Mouse (Mus musculus): Measurements from ENCODE around the gene Sh3bgrl2.
"Not testable (repeated sequence)": the region's sequence is repeated elsewhere in the genome, so short reads cannot be mapped to it uniquely, and the experiment has no call there.

The Sh3bgrl2 gene

DNA sequence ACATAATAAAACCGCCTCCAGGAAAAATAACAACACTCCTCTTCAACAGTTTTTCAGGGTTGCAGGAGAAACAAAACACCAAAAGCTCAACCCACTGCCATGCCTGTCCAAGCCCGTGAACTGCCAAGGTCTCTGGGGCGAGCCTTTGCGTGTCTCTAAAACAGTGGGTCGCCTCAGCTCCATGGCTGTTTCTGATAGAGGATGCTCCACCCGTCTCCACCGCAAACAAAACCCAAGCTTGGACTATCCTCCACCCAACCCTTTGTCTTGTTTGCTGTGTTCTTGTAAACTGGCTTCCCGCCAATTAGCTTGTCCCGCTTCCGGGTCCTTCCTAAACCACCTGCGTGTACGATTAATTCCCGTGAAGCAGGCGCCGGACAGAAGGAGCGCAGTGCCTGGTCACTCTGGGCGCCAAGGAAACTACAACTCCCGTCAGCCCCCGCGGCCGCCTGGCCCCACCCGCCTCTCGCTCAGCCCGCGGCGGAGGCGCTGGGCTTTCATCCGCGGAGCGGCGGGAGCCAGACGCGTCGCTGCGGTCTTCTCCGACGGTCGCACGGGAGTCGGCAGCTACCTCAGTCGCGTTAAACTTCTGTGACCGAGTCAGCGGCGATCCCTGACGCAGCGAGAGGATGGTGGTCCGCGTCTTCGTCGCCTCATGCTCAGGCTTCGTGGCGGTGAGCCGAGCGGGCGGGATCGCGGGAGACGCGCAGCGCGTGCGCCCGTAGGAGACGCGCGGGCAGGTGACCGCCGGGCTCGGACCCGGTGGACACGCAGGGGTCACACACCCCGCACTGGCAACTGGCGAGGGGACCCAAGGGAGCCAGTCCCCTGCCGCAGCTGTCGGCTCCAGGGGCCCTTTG, at the start of gene Sh3bgrl2:
Gene Sh3bgrl2 (plus strand): TSS at position 498 of the 860 bp plus-strand sequence.
- peak; percentile 88 for DNase-seq (ENCODE audit: low read depth, low spot score)

DNA sequence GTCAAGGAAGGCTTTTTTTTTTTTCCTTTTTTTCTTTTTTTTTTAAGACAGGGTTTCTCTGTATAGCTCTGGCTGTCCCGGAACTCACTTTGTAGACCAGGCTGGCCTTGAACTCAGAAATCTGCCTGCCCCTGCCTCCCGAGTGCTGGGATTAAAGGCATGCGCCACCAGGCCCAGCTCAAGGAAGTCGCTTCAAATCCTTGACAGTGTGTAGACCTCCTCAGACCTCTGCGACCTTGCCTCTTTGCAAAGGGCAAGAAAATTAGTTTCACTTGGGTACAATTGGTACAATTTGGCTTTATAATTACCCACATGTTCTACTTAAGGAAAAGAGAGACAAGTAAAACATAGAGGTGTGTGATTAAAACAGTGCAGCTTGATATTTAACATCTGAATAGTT, 29.0 kb upstream of the Sh3bgrl2 start:
- not testable (repeated sequence) for DNase-seq (ENCODE audit: low read depth, low spot score)

DNA sequence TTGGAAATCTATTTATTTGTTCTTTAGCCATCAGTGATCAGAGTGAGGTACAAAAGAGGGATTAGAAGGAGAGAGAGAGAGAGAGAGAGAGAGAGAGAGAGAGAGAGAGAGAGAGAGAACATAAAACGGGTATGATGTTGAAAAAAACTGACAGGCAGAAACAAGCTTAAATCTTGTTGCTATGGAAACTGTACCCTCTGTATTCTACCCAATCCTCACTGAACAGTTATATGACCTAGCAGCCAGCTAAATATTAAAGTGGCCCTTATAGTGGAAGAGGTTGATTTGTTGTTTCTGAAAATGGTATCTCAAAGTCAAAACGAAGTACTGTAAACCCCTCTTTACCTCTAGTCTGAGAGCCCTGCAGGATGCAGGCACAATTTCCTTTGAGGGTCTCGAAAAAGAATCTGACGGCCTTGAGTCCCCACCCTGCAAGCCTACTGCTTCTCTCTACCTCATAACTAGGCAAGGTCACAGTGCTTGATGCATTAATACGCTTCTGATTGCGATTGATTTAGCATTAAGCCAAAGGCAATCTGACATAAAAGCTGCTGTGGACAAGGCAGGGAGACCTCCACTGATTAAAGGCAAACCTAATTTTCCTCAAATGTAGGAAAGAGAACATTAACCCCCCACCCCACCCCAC, 28.5 kb upstream of the Sh3bgrl2 start:
- DNase-seq (ENCODE audit: low read depth, low spot score) = no peak

DNA sequence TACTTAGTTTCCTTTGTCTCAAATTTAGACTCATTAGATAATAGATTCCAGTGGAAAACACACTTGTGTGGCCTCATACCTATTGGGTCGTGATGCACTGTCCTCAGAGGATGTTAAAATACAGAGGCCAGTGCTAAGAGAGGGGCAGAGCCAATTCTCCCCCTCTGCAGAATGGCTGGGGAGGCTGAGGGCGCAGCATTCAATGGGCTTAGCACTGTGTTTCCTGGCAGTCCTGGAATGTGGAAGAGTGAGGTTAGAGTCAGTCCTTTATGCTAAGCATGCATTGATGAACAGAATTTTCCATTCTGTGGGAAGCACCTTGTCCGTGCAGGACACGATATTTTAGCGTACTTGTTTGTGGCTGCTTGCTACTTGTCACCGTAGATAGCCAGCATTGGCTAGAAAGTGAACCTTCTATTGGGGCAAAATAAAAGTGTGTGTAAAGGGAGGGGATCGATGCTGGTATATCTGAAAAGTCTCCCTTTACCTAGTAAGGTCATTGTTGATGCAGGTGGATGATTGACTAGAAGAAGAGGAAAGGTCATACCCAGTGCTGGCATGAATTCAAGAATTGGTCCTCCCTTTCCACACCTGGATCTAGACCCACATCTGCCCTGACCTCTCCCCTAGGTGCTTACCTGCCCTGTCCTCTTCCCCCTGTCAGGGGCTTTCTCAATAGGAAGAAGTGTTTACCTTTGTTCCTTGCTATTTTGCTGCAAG, 20.6 kb upstream of the Sh3bgrl2 start:
- no peak for DNase-seq (ENCODE audit: low read depth, low spot score)

DNA sequence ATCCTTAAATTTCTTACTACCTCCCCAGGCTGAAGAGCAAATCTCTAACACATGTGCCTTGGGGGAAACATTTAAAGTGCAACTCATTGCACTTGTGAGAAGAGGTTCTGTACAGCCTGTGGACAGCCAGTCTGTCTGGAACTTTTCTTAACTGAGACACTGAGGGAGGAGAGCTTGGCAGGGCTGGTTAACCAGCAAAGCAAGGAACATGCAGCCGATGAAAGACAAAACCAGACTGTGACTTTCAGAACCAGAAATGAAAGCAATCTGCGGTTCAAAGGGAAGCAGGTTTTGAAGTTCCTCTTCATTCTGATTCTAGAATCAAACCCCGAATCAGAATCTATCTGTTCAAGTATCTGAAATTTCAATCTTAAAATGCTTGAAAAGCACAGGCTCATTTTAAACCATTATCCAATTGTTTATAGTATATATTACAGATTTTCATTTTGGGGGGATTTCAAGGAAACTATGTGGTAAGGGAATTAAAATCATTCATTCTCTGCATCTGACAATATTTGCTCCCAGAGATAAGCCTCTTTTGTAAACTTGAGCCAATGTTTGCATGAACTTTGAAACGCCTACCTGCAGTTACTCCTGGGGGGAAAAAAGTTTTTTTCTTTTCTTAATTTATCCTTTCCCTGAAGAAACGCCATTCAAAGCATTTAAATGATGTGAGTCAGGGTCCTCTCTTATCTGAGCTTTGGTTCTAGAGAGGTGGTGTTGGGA, 14.9 kb upstream of the Sh3bgrl2 start:
- DNase-seq (ENCODE audit: low read depth, low spot score) = no peak

DNA sequence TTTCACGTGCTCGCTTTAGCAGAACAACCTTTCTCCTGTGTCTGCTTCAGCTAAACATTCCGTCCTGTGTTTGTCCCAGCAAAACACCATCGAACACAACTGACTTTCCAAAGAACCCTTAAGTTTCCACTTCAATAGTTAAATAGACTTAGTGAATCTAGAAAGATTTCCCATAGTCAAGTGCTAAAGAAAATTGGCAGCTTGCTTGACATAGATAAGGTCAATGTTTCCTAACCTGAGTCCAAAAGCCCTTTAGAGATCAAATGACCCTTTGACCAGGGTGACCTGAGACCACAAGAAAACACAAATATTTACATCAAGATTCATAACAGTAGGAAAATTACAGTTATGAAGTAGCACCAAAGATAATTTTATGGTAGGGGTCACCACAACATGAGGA, 11.2 kb upstream of the Sh3bgrl2 start:
- DNase-seq (ENCODE audit: low read depth, low spot score) = no peak

- DNase-seq (ENCODE audit: low read depth, low spot score) = no peak
These were observed 10.6 kb upstream of the Sh3bgrl2 start for GRCm38 (mm10) chr9:83537510-83537909.

GRCm38 (mm10) chr9:83537921-83538536, 10.1 kb upstream of the Sh3bgrl2 start:
- DNase-seq (ENCODE audit: low read depth, low spot score) = peak; percentile 30

- no peak for DNase-seq (ENCODE audit: low read depth, low spot score)
These were observed 8.2 kb upstream of the Sh3bgrl2 start for GRCm38 (mm10) chr9:83539809-83540491.

DNA sequence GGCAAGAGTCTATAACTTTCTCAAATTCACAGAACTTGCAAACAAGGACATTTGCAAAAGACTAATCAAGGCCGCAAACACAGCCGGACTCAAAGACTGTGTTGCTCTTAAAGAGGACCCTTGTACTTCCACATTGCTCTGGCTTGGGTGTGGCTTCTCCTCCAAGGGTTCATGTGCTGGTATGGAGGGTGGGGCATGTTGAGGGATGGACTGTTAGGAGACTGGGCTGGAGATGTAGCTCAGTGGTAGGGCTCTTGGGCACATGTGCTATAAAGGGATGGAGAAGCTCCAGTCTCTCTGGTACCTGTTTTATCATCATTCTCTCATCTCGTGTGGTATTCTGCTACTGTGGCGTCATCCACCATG, 7.7 kb upstream of the Sh3bgrl2 start:
- DNase-seq (ENCODE audit: low read depth, low spot score) = no peak

DNA sequence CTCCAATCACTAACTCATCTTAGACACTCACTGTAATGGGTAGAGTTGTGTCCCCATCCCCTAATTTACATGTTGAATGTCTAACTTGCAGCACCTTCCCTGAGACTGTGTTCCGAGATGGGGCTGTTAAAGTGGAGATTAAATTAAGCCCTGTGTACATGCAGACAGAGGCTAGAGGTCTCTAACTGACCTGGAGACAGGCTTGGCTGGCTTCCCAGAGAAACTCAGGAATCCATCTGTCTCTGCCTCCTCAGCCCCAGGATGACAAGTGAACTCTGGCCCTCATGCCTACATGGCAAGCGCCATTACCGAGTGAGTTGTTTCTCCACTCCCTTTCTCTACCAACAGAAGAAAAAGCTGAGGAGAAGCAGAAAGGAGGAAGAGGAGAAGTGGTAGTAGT, 7.2 kb upstream of the Sh3bgrl2 start:
- DNase-seq (ENCODE audit: low read depth, low spot score) = no peak

GRCm38 (mm10) chr9:83545240-83545639, 2.9 kb upstream of the Sh3bgrl2 start:
- DNase-seq (ENCODE audit: low read depth, low spot score) = no peak

- no peak for DNase-seq (ENCODE audit: low read depth, low spot score)
These were observed 1.8 kb upstream of the Sh3bgrl2 start for GRCm38 (mm10) chr9:83546316-83546715.

DNA sequence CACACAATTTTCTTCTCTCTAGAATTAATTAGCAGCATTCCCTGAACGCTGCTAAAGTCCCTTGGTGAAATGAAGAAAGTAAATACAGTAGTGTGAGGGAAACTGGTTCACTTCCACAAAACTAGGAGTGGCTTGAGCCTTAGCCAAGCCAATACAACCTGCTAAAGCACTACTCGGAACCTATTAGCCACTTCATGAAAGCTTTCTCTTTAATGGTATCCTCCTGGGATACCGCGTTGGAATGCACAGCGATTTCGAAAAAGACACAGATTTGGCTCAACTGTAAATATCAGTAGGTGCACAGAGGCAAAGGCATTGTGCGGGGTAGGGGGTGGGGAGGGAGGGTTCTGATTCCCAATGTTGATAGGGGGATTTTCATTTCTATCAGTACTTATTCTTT, 898 bp upstream of the Sh3bgrl2 start:
- no peak for DNase-seq (ENCODE audit: low read depth, low spot score)

DNA sequence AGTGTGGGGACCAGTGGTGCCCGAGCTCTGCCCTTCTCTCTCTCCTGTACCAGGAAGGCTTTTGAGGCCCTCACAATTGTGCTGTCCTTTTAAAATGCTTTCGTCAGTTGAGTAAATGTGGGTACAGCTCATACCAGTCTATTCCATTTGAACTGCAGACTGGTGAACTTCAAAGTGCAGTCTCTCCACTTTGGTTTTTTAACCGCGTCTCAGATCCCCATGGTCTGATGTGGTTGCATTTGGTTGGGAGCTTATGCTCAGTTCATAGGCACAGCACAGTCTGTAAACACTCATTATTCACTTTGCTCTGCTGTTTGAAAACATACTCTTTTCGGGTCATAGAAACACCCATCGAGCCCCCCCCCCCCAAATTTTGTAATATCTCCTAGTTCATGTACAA, 1.7 kb downstream of the Sh3bgrl2 start:
- no peak for DNase-seq (ENCODE audit: low read depth, low spot score)

GRCm38 (mm10) chr9:83551116-83551515, 3.0 kb downstream of the Sh3bgrl2 start:
- no peak for DNase-seq (ENCODE audit: low read depth, low spot score)

GRCm38 (mm10) chr9:83551632-83552031, 3.5 kb downstream of the Sh3bgrl2 start:
- DNase-seq (ENCODE audit: low read depth, low spot score) = no peak

DNA sequence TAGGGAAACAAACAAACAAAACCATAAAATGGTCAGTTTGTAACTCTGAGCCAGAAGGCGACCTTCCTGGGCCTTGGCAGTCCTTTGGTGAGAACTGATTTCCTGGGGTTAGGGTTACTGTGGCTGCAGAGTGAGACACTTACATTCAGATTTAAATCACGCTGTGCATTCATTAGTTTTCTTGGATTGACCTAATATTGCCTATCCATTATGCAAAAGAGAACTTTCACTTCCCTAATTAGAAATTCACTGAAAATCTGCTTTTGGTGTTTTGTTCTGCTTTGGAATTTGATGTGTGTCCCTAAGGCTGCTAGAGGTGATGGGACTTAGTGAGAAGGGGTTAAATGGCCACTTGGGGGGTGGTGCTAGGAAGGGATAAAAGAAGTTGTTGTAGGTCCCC, 7.5 kb downstream of the Sh3bgrl2 start:
- DNase-seq (ENCODE audit: low read depth, low spot score) = no peak

- no peak for DNase-seq (ENCODE audit: low read depth, low spot score)
These were observed 8.1 kb downstream of the Sh3bgrl2 start for GRCm38 (mm10) chr9:83556236-83556635.
